Mouse (Mus musculus): Measurements from ENCODE around the gene Myom3. TPM values are rescaled to one million over a fixed set of nuclear protein-coding genes. Genes with fewer than 3 reads are reported as not detected.
A peak's percentile ranks its signal among the peaks of the same experiment; 100 is the strongest.

Gene Myom3
- polyA plus RNA-seq, 1 experiment from 2014 or later, result 1.0 TPM

GRCm38 (mm10) chr4:135855080-135855479 is 95.6 kb downstream of the Myom3 start:
- H3K4me2 ChIP-seq (ENCODE audit: low read depth, low read length), result peak overlapping the region; percentile 89
- H3K27me3 ChIP-seq (ENCODE audit: control insufficient read depth, insufficient read depth, low read depth, low read length), result no peaks in the 10 kb centered on the region
- no peaks in the 10 kb centered on the region for H3K9me3 ChIP-seq (ENCODE audit: control insufficient read depth, low read length)
- peaks cover 27% of the 10 kb centered on the region for H3K4me1 ChIP-seq (replicated peaks; ENCODE audit: control insufficient read depth, insufficient read depth, low read length)
- WGBS, result 4% methylated on average over 6 of the region's 6 CpGs
- H3K9ac ChIP-seq (ENCODE audit: low read length), result peak overlapping the region; percentile 95
- peak overlapping the region; percentile 99 for H3K27ac ChIP-seq (ENCODE audit: low read length)
- peak overlapping the region; percentile 91 for H3K4me3 ChIP-seq (ENCODE audit: low read length)
- ATAC-seq (ENCODE audit: low read depth), result peak; percentile 16
- no peaks in the 10 kb centered on the region for H3K36me3 ChIP-seq (ENCODE audit: control insufficient read depth, insufficient read depth, low read length)

GRCm38 (mm10) chr4:135855536-135856222 is 96.2 kb downstream of the Myom3 start, which contains the start of gene Srsf10:
Gene Srsf10, plus strand, starts transcription at chr4:135855747.
- peak; percentile 96 for ATAC-seq (ENCODE audit: low read depth)
- H3K9me3 ChIP-seq (ENCODE audit: control insufficient read depth, low read length), result no peaks in the 10 kb centered on the region
- 0% methylated on average over 66 of the region's 67 CpGs for WGBS
- H3K36me3 ChIP-seq (ENCODE audit: control insufficient read depth, insufficient read depth, low read length), result no peaks in the 10 kb centered on the region
- peak within 1 kb of the TSS; percentile 95 for H3K9ac ChIP-seq (ENCODE audit: low read length)
- H3K4me3 ChIP-seq (ENCODE audit: low read length), result peak within 1 kb of the TSS; percentile 91
- peak within 1 kb of the TSS; percentile 99 for H3K27ac ChIP-seq (ENCODE audit: low read length)
- H3K27me3 ChIP-seq (ENCODE audit: control insufficient read depth, insufficient read depth, low read depth, low read length), result no peaks in the 10 kb centered on the region
- peaks cover 30% of the 10 kb centered on the region for H3K4me1 ChIP-seq (replicated peaks; ENCODE audit: control insufficient read depth, insufficient read depth, low read length)
- peak within 1 kb of the TSS; percentile 89 for H3K4me2 ChIP-seq (ENCODE audit: low read depth, low read length)

- peak overlapping the region; percentile 88 for H3K9ac ChIP-seq (ENCODE audit: low read length)
- ATAC-seq (ENCODE audit: low read depth), result peak; percentile 73
- WGBS, result under 1% methylated on average over 90 of the region's 91 CpGs
- peak overlapping the region; percentile 76 for H3K4me2 ChIP-seq (ENCODE audit: low read depth, low read length)
- peak overlapping the region; percentile 99 for H3K27ac ChIP-seq (ENCODE audit: low read length)
- H3K27me3 ChIP-seq (ENCODE audit: control insufficient read depth, insufficient read depth, low read depth, low read length), result no peaks in the 10 kb centered on the region
- H3K4me3 ChIP-seq (ENCODE audit: low read length), result peak overlapping the region; percentile 91
- H3K9me3 ChIP-seq (ENCODE audit: control insufficient read depth, low read length), result no peaks in the 10 kb centered on the region
- peaks cover 32% of the 10 kb centered on the region for H3K4me1 ChIP-seq (replicated peaks; ENCODE audit: control insufficient read depth, insufficient read depth, low read length)
- H3K36me3 ChIP-seq (ENCODE audit: control insufficient read depth, insufficient read depth, low read length), result no peaks in the 10 kb centered on the region
These were observed 96.9 kb downstream of the Myom3 start for GRCm38 (mm10) chr4:135856223-135857091.

- Histone ChIP-seq H3K9ac (ENCODE audit: low read length) (peak overlapping the region; percentile 69), H3K4me3 (ENCODE audit: low read length) (peak overlapping the region; percentile 91), H3K27me3 (ENCODE audit: control insufficient read depth, insufficient read depth, low read depth, low read length) (no peaks in the 10 kb centered on the region), H3K9me3 (ENCODE audit: control insufficient read depth, low read length) (no peaks in the 10 kb centered on the region), H3K4me1 (replicated peaks; ENCODE audit: control insufficient read depth, insufficient read depth, low read length) (peaks cover 32% of the 10 kb centered on the region), H3K27ac (ENCODE audit: low read length) (peak overlapping the region; percentile 46), H3K4me2 (ENCODE audit: low read depth, low read length) (peak overlapping the region; percentile 76), H3K36me3 (ENCODE audit: control insufficient read depth, insufficient read depth, low read length) (peaks cover 2% of the 10 kb centered on the region)
- WGBS, result under 1% methylated on average over 6 of the region's 7 CpGs
- no peak for ATAC-seq (ENCODE audit: low read depth)
These were observed 98.2 kb downstream of the Myom3 start for GRCm38 (mm10) chr4:135857597-135858186.

Other genes starting within 250 kb of the Myom3 start
- 3.8 and 4.7 TPM in 2 replicates for gene Grhl3, start 186.1 kb upstream of the Myom3 start, polyA plus RNA-seq (2015; fragmentation: Nextera tagmentation; extraction: Ambion mirVana)
- gene Ifnlr1, start 73.4 kb upstream of the Myom3 start, polyA plus RNA-seq (2015; fragmentation: Nextera tagmentation; extraction: Ambion mirVana), result 2.1 and 2.3 TPM in 2 replicates
- gene Il22ra1, start 31.5 kb upstream of the Myom3 start, polyA plus RNA-seq (2015; fragmentation: Nextera tagmentation; extraction: Ambion mirVana), result 0.13 TPM in 1 of 2 replicates, not detected in the other
- 245 and 264 TPM in 2 replicates for gene Srsf10, start 96.0 kb downstream of the Myom3 start, polyA plus RNA-seq (2015; fragmentation: Nextera tagmentation; extraction: Ambion mirVana)
- 217 and 224 TPM in 2 replicates for gene Pnrc2, start 114.1 kb downstream of the Myom3 start, polyA plus RNA-seq (2015; fragmentation: Nextera tagmentation; extraction: Ambion mirVana)
- gene Cnr2, start 135.7 kb downstream of the Myom3 start, polyA plus RNA-seq (2015; fragmentation: Nextera tagmentation; extraction: Ambion mirVana), result 1.3 TPM in 2 replicates
- gene Fuca1, start 161.0 kb downstream of the Myom3 start, polyA plus RNA-seq (2015; fragmentation: Nextera tagmentation; extraction: Ambion mirVana), result 76.4 and 94.8 TPM in 2 replicates
- 73.0 and 76.9 TPM in 2 replicates for gene Hmgcl, start 186.7 kb downstream of the Myom3 start, polyA plus RNA-seq (2015; fragmentation: Nextera tagmentation; extraction: Ambion mirVana)
- 41.7 and 48.4 TPM in 2 replicates for gene Gale, start 204.0 kb downstream of the Myom3 start, polyA plus RNA-seq (2015; fragmentation: Nextera tagmentation; extraction: Ambion mirVana)
- gene Lypla2, start 212.9 kb downstream of the Myom3 start, polyA plus RNA-seq (2015; fragmentation: Nextera tagmentation; extraction: Ambion mirVana), result 110 and 113 TPM in 2 replicates
- gene Pithd1, start 227.5 kb downstream of the Myom3 start, polyA plus RNA-seq (2015; fragmentation: Nextera tagmentation; extraction: Ambion mirVana), result 49.1 and 49.3 TPM in 2 replicates